Mouse (Mus musculus): ENCODE data around the gene Rnf151.

Gene Rnf151

DNA sequence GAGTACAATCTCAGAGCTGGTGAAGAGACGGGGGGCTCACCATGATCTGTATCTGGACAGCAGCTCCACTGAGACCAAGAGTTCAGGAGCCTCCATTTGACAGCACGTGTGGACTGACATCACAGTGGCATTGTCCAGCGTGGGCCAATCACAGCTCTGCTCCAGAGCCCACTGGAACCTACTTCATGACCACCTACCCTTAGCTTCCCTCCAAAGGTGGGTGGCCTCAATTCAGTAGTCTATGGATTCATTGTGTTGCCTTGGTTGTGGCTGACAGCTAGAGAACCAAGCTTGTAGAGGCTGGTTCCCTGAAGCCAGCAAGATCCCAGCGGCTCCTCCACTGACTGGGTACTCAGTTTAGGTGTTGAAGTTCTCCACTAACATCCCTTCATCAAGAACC lies at the start of gene Rnf151, which contains the start of gene Rps2:
Rnf151 (minus strand) TSS at position 121 of the 400 bp plus-strand sequence.
Rps2 (plus strand) TSS at position 174 of the 400 bp plus-strand sequence.
- DNase-seq (ENCODE audit: low read depth) = no peak

DNA sequence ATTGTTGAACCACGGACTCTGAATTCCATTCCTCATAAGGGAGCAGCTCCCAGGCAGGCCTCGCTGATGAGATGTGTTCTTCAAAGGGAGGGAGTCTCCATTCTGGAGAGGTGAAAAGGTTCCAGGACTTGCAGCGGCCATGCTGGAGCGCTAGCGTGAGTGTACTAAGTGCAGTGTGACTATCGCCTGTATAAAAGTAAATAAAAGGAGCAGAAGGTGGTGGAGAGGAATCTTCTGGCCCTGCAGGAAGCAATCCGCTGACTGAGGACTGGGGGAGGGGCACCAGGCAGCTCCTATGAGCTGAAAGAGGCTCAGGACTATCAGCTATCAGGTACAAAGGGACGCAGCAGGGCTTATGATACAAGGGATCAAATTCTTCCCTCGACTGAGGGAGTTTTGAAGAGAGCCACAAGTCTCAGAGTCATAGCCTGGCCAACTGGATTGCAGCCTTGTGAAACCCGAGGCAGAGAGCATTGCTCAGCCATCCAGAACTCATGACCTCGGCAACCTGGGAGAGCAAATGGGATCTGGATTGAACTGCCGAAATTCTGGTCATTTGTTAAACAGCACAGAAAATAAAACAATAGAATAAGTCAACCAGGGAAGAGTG lies 48.5 kb upstream of the Rnf151 start:
- no peak for DNase-seq (ENCODE audit: low read depth)

DNA sequence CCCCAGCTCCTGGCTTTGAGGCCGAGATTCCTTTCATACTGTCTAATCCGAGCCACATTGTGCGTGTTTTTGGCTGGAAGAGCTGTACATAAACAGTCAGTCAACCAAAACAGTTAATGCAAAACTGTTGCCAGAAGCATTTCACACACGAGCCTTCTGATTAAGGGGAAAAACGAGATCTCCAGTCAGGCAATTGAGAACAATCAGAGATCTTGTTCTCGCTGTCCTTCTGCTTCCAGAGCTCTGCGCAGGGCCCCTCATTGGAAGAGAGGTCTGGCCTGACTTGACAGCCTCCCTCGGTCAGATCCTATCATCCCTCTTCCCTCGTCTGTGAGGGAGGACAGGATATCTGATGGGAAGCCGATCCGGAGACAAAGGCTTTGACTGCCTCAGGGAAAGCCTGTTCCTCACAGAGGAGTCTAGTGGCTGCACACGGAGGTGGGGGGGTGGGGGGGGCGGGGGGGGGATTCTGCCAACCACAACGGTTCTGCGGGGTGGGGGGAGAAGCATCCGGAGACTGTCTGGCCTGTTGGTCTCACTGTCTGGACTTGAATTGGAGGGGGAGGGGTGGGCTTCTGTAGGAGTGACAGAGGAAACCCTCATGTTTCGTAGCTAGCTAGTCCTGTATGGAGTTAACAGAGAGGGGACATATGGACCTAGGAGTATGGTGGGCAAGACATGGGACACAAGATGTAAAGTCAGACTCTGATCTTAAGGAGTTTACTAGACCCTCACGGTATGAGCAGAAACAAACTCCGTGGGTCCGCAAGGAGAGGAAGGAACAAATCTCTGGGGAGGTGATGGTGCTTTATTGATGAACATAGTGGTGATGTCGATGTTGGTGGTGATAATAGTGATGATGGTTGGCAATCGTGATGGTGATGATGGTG lies 47.4 kb upstream of the Rnf151 start:
- DNase-seq (ENCODE audit: low read depth) = no peak

DNA sequence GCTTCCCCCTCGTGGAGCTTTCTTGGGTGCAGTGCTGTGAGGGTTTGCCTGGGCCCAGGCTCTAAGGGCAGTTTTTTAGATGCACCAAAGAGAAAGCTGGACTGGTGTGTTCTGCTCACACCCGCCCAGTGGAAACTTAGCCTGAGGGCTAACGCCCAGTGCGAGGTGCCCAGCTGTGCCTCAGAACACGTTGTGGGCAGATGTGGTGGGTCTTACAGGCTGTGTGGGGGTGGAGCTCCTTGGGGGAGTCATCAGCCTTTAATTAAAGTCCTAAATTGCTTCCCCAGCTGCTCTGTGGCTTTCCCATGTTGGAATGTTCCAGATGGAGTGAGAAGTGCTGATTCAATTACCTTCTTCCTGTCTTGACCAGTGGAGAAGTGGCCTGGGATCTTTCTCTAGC lies 43.3 kb upstream of the Rnf151 start:
- DNase-seq (ENCODE audit: low read depth) = no peak

DNA sequence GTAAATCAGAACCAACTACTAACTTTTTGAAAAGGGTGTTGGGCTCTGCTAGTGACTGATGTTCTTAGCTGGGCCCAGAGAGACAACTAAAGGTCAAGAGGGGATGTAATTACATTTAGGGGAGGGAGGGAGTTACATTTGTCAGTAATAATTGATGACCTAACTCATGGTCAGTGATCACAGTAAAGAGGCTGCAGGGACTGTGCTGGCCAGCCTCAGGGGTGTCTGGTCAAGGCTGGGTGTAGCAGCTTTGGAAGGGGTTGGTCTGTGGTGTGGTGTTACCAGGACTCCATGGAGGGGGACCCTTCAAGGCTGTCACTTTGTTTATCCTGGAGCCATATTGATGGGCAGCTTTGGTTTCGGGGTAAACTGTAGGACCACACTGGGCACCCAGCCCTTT lies 39.5 kb upstream of the Rnf151 start:
- DNase-seq (ENCODE audit: low read depth) = no peak

DNA sequence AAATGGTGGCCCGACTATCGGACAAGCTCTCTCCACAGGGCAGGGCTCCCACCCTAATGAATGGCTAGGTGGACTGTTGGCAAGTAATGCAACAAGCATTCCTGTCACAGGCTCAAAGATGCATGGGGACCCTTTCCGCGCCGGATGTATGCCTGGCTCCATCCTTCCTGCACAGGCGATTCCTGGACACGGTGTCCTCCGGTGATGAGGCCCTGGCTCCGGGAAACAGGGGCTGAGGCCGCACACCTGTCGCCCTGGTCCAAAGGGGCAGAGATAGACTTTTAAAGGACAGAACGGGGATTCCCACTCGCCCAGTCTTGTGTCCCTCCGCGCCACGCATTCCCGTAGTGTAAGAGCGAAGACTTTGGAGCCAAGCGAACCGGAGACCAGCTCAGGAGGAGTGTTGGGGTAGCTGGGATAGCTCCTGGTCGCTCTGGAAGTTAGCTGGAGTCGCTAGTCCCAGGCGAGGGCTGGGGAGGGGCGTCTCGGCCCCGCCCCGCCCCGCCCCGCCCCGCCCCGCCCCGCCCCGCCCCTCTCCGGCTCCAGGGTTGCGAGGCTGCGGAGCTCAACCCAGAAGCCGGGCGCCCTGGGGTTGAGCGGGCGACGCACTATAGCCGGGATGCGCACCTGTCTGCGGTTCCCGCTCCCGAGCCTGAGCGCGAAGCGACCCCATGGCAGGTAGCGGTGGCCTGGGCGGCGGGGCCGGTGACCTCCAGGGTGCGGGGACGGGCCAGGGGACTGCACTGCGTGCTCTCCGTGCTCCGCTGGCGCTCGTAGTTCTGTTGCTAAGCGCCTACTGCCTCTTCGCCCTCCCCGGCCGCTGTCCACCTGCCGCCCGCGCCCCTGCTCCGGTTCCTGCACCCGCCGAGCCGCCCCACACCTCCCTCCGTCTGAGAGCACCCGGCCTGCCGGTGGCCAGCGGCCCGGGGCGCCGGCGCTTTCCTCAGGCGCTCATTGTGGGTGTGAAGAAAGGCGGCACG lies 34.8 kb upstream of the Rnf151 start, which contains the start of gene Hs3st6:
Hs3st6 (plus strand) TSS at position 574 of the 980 bp plus-strand sequence.
- peak; percentile 57 for DNase-seq (ENCODE audit: low read depth)

DNA sequence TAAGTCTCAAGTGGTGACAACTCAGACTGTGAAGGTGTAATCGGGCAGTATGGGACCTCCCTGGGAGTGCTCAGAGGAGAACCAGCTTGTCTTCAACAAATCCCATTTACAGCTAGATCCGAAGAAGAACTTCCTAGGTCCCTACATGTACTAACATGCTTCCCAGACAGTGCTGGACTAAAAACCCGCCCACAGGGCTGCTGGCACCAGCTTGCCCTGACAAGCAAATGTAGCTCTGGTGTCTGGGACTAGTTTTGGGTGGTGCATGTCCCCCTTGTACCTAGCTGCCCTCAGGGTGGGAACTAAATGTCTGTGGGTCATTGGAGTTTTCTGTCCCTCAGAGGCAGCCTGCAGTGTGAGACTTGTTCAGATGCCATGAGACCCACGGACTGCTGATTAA lies 33.7 kb upstream of the Rnf151 start:
- DNase-seq (ENCODE audit: low read depth) = no peak

DNA sequence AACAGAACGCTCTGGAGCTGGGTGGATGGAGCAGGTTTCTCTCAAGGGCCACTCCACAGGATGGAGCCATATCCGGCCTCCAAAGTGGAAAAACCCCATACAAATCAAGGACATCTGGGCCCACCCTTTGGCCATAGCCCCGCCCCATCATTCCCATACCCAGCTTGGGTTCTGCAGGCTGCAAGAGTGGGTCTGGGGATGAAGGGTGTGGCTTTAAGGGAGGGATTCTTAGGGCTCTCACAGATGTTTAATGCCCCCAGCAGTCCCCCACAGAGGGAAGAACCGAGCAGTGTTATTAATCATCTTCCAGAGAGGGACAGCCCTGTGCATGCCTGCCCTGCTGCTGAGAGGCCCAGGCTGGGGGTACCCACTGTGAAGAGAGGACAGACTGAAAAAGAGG lies 29.1 kb upstream of the Rnf151 start:
- DNase-seq (ENCODE audit: low read depth) = no peak

DNA sequence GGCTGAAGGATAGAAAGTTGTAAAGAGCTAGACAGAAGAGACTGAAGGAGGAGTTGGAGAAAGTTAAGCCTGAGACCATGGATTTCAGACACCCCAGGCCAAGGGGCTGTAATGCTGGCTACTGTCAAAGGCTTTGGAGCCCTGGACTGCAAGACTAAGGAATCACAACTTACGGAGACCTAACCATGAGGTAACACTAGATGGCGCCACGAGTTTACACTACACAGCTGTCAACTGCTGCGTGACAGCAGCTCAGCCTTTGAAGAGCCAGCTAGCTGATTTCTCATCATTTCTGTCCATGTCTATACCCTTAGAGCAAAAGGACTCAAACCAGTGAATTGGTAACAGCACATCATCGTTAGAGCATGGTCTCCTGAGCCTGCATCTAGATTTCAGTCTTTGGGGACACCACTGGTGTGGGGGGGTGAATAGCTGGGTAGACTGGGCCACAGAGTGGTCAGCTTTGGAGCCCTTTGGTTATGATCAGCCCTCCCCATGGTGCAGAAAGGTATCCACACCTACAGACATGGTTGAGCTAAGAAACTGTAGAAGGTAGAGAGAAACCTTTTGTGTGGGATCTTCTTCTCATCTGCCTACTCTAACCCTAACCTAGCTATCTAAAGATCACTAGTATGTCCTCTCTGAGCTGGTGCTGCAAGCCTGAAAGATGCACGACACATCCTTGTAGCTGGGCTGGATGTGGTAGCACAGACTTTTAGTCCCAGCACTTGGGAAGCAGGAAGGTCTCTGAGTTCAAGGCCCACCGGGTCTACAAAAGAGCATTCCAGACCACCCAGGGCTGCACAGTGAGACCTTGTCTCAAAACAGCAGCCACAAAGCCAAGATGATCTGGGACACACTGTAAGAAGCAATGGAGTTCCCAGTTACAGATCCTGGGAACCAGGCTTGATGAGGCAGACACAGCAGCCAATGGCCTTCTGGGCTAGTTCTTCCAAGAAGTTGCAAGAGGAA lies 27.9 kb upstream of the Rnf151 start:
- DNase-seq (ENCODE audit: low read depth) = peak; percentile 91

DNA sequence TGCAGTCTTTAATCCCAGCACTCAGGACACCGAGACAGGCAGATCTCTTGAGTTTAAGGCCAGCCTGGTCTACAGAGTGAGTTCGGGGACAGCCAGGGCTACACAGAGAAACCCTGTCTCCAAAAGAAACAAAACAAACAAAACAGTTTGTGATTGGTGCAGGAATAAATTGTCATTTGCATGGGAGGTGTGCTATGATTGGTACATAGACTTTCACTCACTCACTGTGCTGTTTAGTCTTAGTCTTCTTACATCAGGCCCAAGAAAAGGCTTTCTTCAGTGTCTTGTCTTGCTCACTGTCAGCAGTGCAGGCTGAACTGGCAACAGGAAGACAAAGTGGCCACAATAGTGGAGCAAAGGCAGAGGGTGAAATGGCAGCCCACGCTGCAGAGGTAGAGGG lies 26.5 kb upstream of the Rnf151 start:
- no peak for DNase-seq (ENCODE audit: low read depth)

DNA sequence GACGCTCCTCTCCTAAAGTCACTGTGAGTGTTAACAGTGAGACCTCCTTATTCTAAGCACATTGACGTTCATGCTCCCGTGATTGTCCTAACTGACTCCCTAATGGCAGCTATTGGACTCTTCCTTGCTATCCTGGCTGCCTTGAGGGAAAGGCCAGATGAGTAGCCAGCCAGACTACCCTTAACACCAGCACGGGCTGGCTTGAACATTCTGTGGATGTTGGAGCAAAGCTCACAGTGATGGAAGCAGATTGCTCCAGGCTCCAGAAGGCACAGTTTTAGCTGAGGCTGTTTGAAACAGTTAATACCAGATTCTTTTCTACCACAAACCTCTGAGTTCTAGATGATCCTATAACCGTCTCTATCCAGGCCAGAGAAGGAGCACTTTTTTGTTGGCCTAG lies 26.0 kb upstream of the Rnf151 start:
- no peak for DNase-seq (ENCODE audit: low read depth)

DNA sequence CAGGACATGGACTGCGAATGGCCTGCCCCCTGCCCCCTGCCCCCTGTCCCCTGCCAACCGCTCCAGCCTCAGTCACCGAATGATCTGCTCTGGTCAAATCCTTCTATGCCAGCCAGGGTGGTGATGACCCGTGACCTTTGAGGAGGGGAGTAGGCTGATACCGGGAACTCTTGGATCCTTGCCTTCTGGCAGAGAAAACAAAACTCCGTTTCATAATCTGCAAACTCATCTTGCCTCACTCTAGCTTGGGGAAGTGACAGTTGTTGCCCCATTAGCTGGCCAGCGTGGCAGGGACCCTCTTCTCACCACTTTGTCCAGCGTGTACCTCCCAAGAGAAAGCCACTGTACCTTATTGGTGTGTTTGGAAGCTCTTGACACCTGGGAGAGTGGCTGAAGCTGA lies 24.4 kb upstream of the Rnf151 start:
- no peak for DNase-seq (ENCODE audit: low read depth)

DNA sequence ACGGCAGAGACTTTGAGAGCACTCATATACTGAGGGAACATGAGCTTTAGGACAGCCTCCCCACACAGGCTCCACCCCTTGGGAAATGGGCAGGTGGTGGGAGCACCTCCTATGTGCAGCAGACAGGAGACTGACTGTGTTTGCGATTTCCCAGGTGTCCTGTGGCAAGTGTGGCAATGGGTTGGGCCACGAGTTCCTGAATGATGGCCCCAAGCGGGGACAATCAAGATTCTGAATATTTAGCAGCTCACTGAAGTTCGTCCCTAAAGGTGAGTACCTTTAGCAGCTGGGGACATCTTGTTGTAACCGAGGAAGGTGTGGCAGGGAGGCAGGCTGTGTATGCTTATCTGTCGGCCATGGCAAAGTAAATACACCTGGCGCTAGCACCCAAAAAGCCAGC lies 22.1 kb upstream of the Rnf151 start:
- no peak for DNase-seq (ENCODE audit: low read depth)

DNA sequence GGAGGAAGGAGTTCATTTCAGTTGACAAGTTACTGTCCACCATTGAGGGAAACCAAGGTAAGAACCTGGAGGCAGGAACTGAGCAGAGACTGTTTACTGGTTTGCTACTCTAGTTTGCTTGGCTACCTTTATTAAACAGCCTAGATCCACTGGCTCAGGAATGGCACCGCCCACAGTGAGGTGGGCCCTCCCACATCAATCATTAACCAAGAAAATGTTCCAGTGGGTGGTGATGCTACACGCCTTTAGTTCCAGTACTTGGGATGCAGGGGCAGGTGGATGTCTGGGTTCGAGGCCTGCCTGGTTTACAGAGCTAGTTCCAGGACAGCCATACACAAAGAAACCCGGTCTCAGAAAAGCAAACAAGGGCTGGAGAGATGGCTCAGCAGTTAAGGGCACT lies 20.4 kb upstream of the Rnf151 start:
- no peak for DNase-seq (ENCODE audit: low read depth)

DNA sequence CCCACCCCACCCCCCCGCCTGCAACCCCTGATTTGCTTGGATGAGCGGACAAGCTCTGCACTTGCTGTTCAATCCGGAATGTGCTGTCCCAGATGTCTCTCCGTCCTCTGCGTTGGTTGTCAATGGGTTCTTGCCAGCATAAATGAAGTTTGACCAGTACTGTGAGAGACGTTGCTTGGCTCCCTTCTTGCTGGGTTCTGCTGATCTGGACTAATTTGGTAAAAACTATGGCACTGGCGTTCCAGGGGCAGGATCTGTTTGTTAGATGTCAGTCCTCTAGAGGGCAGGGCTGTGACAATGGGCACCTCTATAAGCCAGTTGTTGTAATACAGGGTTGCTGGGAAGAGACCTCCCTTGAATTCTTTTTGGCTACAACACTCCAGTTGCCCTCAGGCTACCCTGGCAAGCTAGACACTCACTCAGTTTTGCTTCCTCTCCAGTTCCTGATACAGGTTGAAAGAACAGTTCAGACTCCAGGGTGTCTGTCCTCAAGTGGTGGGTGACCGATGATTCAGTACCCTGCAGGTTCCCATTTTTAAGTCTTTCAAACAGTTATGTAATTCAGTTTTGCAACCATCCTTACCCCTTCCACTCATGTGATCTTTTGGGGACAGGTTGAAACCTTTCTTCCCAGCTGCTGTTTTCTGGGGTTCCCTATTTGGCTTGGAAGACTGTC lies 19.4 kb upstream of the Rnf151 start:
- DNase-seq (ENCODE audit: low read depth) = no peak

DNA sequence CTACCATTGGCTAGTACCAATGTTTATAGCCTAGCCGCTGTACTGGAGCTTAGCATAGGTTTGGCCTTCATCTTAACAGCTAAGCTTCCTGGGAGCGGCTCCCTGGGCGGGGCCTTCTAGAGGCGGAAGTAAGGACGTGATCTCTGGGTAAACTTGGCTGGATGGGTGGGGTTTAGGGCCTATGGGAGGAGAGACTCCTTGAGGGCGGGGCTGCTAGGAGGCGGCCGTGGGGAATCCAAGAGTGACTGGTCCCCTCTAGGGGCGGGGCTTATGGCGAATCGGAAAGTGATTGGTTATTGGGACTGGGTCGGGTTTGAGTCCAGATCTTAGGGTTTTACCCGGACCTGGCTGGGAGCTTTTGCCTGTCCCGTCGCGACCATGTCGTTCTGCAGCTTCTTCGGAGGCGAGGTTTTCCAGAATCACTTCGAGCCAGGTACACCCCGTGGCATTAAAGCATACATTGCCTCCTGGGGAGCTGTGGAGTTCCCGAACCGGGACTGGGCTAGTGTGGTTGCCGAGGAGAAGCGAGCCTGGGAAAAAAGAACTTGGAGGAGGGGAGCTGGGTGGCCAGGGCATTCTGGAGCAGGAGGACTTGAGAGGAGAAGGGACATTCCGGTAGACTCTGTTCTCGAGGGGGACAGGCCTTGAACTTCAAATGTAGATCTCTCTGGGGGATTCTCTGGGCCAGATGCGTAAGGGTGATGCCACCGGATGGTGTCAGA lies 18.6 kb upstream of the Rnf151 start, which contains the start of gene Msrb1:
Msrb1 (plus strand) TSS at position 313 of the 722 bp plus-strand sequence.
- DNase-seq (ENCODE audit: low read depth) = peak; percentile 99

DNA sequence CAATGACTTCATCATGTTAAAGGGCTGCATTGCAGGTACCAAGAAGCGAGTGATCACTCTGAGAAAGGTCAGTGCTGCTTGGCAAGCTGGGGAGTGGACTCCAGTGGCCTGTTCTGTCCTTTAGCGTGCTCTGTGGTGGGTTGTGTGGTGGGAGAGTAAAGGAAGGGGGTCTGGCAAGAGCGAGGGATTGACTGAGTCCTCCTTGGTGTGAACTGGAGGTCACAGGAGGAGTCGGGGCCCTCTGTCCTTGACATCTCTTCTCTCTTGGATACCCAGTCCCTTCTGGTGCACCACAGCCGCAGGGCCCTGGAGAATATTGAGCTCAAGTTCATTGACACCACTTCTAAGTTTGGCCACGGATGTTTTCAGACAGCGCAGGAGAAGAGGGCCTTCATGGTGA lies 17.6 kb upstream of the Rnf151 start:
- DNase-seq (ENCODE audit: low read depth) = no peak

DNA sequence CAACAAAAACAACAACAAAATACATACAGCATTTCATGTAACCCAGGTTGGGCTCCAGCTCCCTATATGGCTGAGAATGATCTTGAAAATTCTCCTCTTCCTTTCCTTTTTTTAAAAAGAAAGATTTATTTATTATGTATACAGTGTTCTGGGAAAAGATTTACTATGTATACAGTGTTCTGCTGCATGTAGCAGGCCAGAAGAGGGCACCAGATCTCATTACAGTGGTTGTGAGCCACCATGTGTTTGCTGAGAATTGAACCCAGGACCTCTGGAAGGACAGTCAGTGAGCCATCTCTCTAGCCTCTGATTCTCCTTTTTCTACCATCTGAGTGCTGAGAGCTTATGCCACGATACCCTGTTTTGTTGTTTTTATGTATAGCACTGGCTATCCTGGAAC lies 16.6 kb upstream of the Rnf151 start:
- no peak for DNase-seq (ENCODE audit: low read depth)

DNA sequence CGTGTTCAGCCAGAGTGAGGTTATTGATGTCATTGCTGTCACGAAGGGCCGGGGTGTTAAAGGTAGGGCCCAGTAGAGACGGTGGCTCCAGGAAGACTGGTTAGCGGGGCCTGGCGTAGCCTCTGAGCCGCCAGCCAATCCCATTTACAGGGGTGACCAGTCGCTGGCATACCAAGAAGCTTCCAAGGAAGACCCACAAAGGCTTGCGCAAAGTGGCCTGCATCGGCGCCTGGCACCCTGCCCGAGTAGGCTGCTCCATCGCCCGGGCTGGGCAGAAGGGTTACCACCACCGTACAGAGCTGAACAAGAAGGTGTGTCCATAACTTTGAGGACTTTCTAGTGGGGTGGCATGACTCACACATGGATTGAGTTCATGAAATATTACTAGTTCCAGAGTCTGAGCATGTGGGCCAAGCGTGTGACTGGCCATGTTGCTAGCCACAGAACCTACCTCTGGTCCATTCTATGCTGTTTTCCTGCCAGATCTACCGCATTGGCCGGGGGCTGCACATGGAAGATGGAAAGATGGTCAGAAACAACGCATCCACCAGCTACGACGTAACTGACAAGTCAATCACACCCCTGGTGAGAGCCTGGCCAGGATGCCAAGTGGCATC lies 15.7 kb upstream of the Rnf151 start:
- DNase-seq (ENCODE audit: low read depth) = no peak
